Mouse (Mus musculus): Measurements from ENCODE around the gene Pcnx. TPM values are rescaled to one million over a fixed set of nuclear protein-coding genes. Genes with fewer than 3 reads are reported as not detected.

Gene Pcnx
- total RNA-seq, 2 experiments from 2014 or later: 99.3 to 109 TPM

DNA sequence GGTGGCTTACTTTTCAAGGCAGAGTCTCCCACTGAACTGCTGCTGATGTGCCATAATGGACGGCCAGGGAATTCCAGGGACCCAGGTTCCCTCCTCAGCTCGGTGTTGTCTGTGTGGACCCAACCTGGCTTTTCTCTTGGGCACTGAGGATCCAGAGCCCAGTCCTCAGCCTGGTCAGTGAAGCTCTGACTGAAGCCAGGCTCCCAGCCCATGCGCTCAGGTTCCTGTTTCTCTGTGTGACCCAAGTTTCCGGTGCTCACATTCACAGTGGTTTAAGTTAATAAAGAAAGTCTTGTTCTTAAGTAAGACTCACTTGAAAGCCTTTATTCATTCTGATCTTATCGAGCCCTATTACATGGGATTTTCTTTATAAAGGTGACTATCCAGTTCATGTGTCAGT, 74.7 kb downstream of the Pcnx start:
- no peak for TF ChIP-seq CTCF (IDR thresholded peaks at IDR 0.05)
- intact Hi-C loops (cut with DNase I): no loop called here
- Histone ChIP-seq H3K27ac (no peak overlapping the region), H3K4me3 (no peak overlapping the region)
- DNase-seq (ENCODE audit: extremely low spot score in 1 of 2, low spot score in 2 of 2): no peak

DNA sequence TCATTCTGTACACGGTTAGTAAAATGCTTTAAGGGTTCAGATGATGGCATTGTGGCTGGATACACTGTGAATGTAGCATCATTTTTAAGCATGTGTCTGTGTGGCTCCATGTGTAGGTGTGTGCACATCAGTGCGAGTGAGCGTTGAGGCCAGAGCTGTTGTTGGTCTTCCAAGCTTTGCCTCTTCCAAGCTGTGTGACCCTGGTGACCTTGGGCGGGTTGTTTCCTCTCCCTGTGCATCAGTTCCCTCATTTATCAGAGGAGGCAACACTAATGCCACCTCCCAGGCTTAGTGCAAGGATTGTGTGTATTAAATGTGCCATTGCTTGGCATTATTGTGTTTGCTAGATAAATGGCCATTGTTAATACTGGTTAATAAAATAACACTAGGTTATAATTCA, 76.2 kb downstream of the Pcnx start:
- no peak overlapping the region for H3K4me3 ChIP-seq
- no peak for DNase-seq (ENCODE audit: extremely low spot score in 1 of 2, low spot score in 2 of 2)
- no peak for TF ChIP-seq CTCF (IDR thresholded peaks at IDR 0.05)
- no peak overlapping the region for H3K27ac ChIP-seq
- intact Hi-C loops (cut with DNase I): no loop called here

DNA sequence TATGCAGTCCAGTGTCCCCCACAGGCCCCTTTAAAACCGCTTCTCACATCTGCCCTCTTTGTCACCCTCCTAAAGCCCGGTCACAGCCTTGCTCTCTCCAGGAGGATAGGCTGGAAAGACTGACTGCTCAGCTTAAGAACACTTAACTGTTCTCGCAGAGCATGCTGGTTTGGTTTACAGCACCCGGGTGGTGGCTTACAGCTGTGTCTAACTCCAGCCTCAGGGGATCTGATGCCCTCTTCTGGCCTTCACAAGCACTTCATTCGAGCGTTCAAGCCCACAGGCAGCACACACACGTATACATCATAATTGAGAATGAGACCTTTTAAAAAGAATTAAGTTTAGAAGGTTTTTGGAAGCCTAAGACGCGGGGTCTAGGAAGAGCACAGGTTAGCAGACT, 81.4 kb downstream of the Pcnx start:
- DNase-seq (ENCODE audit: extremely low spot score in 1 of 2, low spot score in 2 of 2): no peak
- intact Hi-C loops (cut with DNase I): no loop called here
- Histone ChIP-seq H3K4me3 (no peak overlapping the region), H3K27ac (no peak overlapping the region)
- peak; percentile 10 for TF ChIP-seq CTCF (IDR thresholded peaks at IDR 0.05)

DNA sequence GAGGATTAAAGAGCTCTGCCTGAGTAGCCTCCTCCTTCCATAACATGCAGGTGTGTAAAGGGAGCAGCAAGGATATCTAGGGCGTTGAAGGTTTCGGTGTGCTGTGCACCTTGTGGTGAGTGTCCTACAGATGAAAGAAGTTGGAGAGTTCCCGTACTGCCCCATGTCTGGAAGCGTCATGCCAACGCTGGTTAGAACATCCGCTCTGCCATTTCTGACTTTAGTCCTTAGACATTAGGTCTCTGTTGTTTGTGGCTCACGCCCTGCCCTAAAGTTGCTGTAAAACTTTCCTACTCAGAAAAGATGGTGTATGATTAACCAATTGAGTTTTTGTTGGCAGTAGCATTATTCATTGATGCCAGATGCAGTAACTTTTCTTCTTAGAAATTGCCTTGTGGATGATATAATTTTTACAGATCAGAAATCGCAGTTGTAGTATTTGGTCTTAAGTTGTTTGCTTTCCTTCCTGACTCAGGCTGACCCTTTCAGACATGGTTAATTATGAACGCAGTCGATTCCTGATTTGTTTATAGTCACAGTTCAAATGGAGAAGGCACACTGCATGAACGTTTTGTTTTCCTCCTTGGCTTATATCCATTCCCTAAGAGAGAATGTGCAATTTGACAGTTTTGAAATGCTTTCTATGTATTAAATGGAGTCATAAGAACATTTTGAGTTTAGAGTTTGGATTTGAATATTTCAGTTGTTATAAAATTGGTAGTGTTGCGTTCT, 83.7 kb downstream of the Pcnx start:
- no peak for TF ChIP-seq CTCF (IDR thresholded peaks at IDR 0.05)
- no peak for DNase-seq (ENCODE audit: extremely low spot score in 1 of 2, low spot score in 2 of 2)
- intact Hi-C loops (cut with DNase I): no loop called here
- H3K27ac ChIP-seq: no peak overlapping the region
- no peak overlapping the region for H3K4me3 ChIP-seq

DNA sequence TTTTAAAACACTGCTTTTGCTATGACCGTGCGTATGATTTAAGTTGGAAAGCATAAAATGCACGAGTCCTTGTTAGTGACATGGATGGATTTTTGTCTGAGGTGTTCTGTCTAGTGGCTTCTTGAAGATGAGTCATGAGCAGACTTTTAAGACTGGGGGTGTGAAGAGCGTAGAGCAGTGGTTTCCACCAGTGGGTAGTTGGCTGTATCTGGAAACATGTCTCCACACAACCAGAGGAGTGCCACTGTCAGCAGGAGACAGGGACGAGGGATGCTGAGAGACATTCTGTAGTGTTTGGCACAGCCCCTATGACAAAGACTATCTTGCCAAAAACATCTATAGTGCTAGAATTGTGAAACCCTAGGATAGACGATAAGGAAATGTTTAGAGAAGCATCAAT, 89.2 kb downstream of the Pcnx start:
- DNase-seq (ENCODE audit: extremely low spot score in 1 of 2, low spot score in 2 of 2): no peak
- intact Hi-C loops (cut with DNase I): no loop called here
- H3K4me3 ChIP-seq: no peak overlapping the region
- H3K27ac ChIP-seq: no peak overlapping the region
- TF ChIP-seq CTCF (IDR thresholded peaks at IDR 0.05): no peak

DNA sequence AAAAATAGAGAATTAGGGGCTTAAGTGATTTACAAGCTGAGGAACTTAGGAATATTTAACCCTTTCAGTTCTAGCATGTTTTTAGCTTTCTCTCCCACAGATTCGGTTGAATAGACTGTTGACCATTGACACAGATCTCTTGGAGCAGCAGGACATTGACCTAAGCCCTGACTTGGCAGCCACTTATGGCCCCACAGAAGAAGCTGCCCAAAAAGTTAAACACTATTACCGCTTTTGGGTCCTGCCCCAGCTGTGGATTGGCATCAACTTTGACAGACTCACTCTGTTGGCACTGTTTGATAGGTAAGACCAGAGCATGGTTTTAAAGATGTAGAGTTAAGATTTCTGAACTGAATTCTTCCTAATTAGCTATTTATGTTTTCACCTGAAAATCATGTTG, 90.2 kb downstream of the Pcnx start:
- intact Hi-C loops (cut with DNase I): no loop called here
- no peak overlapping the region for H3K27ac ChIP-seq
- TF ChIP-seq CTCF (IDR thresholded peaks at IDR 0.05): no peak

DNA sequence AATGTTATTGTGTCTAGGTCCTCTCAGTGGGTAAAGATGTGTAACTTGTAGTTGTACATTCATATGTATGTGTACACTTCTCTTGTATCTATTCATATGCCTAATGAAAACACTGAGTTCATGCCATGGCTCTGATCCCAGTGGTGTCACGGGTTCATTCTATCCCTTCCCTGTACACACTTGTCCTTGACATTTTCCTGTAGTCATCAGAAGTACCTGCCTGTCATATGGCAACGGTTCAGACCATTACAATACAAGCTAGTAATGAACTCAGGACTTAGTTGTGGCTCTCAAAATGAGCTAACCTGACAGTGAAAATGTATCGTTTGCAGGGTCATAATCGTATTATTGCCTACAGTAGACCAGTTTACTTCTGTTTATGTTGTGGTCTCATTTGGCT, 98.5 kb downstream of the Pcnx start:
- no peak for TF ChIP-seq CTCF (IDR thresholded peaks at IDR 0.05)
- no peak for DNase-seq (ENCODE audit: extremely low spot score in 1 of 2, low spot score in 2 of 2)
- no peak overlapping the region for H3K27ac ChIP-seq
- H3K4me3 ChIP-seq: no peak overlapping the region
- intact Hi-C loops (cut with DNase I): no loop called here

More for the DNA sequence above, 90.2 kb downstream of the Pcnx start:
- no peak overlapping the region for H3K4me3 ChIP-seq
- DNase-seq (ENCODE audit: extremely low spot score in 1 of 2, low spot score in 2 of 2): no peak

DNA sequence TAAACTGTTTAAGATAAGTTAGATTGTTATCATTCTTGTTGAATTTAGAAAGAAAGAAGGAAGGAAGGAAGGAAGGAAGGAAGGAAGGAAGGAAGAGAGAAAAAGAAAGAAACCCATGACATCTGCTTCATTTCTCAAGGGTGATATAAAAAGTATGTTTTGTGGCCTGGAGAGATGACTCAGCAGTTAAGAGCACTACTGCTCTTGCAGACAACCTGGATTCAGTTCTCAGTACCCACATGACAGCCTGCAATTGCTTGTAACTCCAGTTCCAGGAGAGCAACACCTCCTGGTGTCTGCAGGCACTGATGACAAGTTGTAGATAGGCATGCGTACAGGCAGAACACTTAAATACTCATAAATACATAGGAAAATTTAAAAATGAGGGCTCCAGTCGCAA, 105.6 kb downstream of the Pcnx start:
- no peak for DNase-seq (ENCODE audit: extremely low spot score in 1 of 2, low spot score in 2 of 2)
- TF ChIP-seq CTCF (IDR thresholded peaks at IDR 0.05): no peak; the same call in 1 of the 2 replicates
- H3K4me3 ChIP-seq: no peak overlapping the region
- intact Hi-C loops (cut with DNase I): no loop called here
- no peak overlapping the region for H3K27ac ChIP-seq

DNA sequence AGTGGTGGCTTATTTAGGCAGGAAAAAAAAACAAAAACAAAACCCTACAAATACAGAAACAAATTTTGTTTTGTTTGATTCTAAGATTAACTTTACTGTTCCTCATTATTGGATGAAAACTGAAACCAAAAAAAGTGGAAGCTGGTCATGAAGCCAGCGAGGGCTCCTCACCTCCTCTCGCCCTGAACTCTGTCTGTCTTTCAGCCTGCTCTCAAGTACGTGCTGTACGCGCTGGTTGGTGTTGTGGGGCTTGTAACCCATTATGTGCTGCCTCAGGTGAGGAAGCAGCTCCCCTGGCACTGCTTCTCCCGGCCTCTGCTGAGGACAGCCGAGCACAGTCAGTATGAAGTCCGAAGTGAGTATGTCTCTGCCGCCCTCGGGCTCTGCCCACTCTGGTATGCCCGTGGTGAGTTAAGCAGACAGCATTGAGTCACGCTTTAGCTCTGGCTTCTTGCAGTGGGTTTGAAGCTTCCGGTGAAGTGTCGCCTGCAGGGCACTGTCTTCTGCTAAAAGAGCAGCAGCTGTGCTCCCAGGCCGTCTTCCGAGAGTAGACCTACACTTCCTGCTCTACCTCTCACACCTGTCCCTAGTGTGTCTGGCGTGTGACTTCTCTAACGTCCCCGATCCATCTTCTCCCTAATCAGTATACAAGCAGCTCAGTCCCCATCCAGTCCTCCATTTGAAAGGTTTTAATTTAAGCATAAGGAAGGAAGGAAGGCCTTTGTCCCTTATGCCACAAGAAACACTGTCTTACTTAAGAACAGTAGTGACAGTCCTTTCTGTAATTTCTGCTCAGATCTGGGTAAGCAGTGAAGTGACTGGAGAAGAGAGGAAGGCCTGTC, 111.4 kb downstream of the Pcnx start:
- Histone ChIP-seq H3K4me3 (no peak overlapping the region), H3K27ac (peak overlapping the region; percentile 70)
- intact Hi-C loops (cut with DNase I): loop anchor here (5.0 kb wide), 2 partner anchors 109 to 174 kb away; partner anchors contain the start of gene Pcnx
- DNase-seq (ENCODE audit: extremely low spot score in 1 of 2, low spot score in 2 of 2): peak; percentile 26 to 28
- TF ChIP-seq CTCF (IDR thresholded peaks at IDR 0.05): no peak

DNA sequence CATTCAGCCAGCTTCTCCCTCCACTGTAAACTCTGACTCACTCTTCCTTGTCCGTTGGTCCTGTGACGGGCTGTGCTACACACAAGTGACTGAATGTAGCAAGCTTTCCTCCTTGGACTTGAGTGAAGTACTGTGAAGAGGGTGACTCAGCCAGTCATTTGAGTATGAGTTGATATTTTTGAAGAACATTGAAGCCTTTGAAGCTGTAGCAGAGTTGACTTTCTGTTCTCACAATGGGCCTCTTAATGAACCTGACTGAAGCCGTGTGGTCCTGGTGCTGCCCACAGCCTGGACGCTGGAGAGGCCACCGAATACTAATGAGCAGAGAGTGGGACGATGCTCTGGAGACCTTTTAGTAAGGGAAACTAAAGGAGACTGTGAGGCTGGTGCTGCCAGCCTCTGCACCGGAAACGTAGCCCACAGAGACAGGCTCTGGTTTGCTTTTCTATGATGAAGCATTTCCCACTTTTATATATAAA, 112.1 kb downstream of the Pcnx start:
- no peak for TF ChIP-seq CTCF (IDR thresholded peaks at IDR 0.05)
- no peak overlapping the region for H3K4me3 ChIP-seq
- intact Hi-C loops (cut with DNase I): loop anchor here (5.0 kb wide), 2 partner anchors 110 to 175 kb away; partner anchors contain the start of gene Pcnx
- H3K27ac ChIP-seq: peak overlapping the region; percentile 70; the same call in 1 of the 2 replicates
- DNase-seq (ENCODE audit: extremely low spot score in 1 of 2, low spot score in 2 of 2): peak in 1 of 2 experiments; percentile 26

DNA sequence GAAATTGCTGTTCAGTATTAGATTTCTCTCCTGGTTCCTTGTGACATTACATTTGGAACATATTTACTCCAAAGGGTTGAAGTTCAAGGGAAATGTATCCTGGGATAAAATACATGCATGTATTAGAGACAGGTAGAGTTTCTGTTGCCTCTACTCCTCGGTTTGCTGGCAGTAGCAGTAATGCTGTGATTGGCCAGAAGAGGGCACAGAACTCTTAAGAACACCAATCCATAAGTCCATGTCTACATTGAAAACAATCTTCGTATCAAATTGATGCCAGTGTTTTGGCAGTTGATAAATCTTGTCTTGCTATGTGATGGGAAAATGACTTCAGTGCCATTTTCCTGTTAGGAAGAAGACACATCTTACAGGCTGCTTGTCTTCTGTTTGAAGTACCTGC, 115.0 kb downstream of the Pcnx start:
- TF ChIP-seq CTCF (IDR thresholded peaks at IDR 0.05): peak; percentile 64
- intact Hi-C loops (cut with DNase I): loop anchor here (5.0 kb wide), 3 partner anchors 113 to 497 kb away; partner anchors contain the start of gene Pcnx
- H3K27ac ChIP-seq: no peak overlapping the region
- no peak overlapping the region for H3K4me3 ChIP-seq
- DNase-seq (ENCODE audit: extremely low spot score in 1 of 2, low spot score in 2 of 2): peak; percentile 56 to 58

DNA sequence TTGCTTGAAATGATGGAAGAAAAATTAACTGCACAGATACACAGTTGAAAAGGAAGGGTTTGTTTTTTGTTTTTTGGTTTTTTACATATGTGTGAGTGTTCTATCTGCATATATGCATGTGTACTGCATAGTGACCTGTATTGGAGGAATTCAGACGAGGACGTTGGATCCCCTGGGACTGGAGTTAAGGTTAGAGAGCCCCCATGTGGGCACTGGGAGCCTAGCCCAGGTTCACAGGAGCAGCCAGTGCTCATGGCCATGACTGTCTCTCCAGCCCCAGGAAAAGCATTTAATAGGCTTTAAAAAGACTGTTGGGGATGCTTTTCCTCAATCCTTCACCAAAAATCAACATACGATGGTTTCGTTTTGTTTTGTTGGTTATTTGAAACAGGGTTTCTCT, 117.5 kb downstream of the Pcnx start:
- Histone ChIP-seq H3K27ac (no peak overlapping the region), H3K4me3 (no peak overlapping the region)
- peak; percentile 24 for TF ChIP-seq CTCF (IDR thresholded peaks at IDR 0.05)
- intact Hi-C loops (cut with DNase I): loop anchor here (5.0 kb wide), 1 partner anchor 495 kb away; no protein-coding TSS in a partner anchor
- no peak for DNase-seq (ENCODE audit: extremely low spot score in 1 of 2, low spot score in 2 of 2)

All from left cerebral cortex, adult 2 months (tissue).